In genomic region chr8:12207412-12207811, GRCm38 (mm10) we compare ENCODE assay signal across 26 mouse cellular contexts.
DNase-seq lines count a peak whose midpoint lies in the region; ATAC-seq lines count a peak whose summit lies in the region.
"Had no signal": no experiment of that assay in that cellular context is flagged by ENCODE, and none has a peak within 500 bp of the region (broad histone marks: within the 10 kb centered on the region; RNA-seq: fewer than 3 reads in every experiment).

No protein-coding gene starts in this region.

- H3K4me3 ChIP-seq in hindbrain, embryonic 10.5 days, result no peak overlapping the region
- H3K4me3 ChIP-seq in hindbrain, embryonic 12.5 days, result no peak overlapping the region
- no peak overlapping the region for H3K4me3 ChIP-seq in midbrain, embryonic 13.5 days (replicated peaks)
- H3K4me3 ChIP-seq in midbrain, embryonic 16.5 days (ENCODE audit: low read depth, low read length), result no peak overlapping the region
- H3K4me3 ChIP-seq in forebrain, embryonic 11.5 days (ENCODE audit: low read depth, low read length), result no peak overlapping the region
- no peak overlapping the region for H3K4me3 ChIP-seq in forebrain, embryonic 16.5 days (replicated peaks; ENCODE audit: low read length)
- H3K4me3 ChIP-seq: embryonic facial prominence, embryonic 10.5 days; embryonic facial prominence, embryonic 15.5 days; heart, adult 2 months; left cerebral cortex, adult 2 months; limb, embryonic 13.5 days; lung, embryonic 15.5 days had no signal

- ATAC-seq in hindbrain, embryonic 12.5 days (ENCODE audit: low FRiP score), result no peak
- peak; percentile 65; the same call in 1 of the 2 replicates for ATAC-seq in midbrain, embryonic 13.5 days
- no peak; the same call in 1 of the 2 replicates for ATAC-seq in midbrain, embryonic 16.5 days
- ATAC-seq in forebrain, embryonic 11.5 days (replicated peaks; ENCODE audit: low FRiP score), result peak; percentile 83
- ATAC-seq in forebrain, embryonic 16.5 days, result peak; percentile 88
- ATAC-seq: activated CD4-positive, CD25-positive, alpha-beta regulatory T cell, adult 4 months; intestine, postnatal 0 days had no signal

- no peak overlapping the region for H3K9ac ChIP-seq in hindbrain, embryonic 12.5 days
- no peak overlapping the region for H3K9ac ChIP-seq in midbrain, embryonic 13.5 days (replicated peaks)
- no peak overlapping the region for H3K9ac ChIP-seq in midbrain, embryonic 16.5 days (ENCODE audit: low read depth, low read length)
- no peak overlapping the region for H3K9ac ChIP-seq in forebrain, embryonic 11.5 days (ENCODE audit: low read length)
- H3K9ac ChIP-seq in forebrain, embryonic 16.5 days (replicated peaks; ENCODE audit: low read depth, low read length), result no peak overlapping the region
- H3K9ac ChIP-seq: embryonic facial prominence, embryonic 15.5 days; limb, embryonic 13.5 days; lung, embryonic 15.5 days had no signal

- no peaks in the 10 kb centered on the region for H3K9me3 ChIP-seq in hindbrain, embryonic 10.5 days
- no peaks in the 10 kb centered on the region for H3K9me3 ChIP-seq in hindbrain, embryonic 12.5 days (replicated peaks)
- H3K9me3 ChIP-seq in midbrain, embryonic 13.5 days, result no peaks in the 10 kb centered on the region
- no peaks in the 10 kb centered on the region for H3K9me3 ChIP-seq in midbrain, embryonic 16.5 days (replicated peaks; ENCODE audit: control insufficient read depth, low read length, poor library complexity, severe bottlenecking)
- H3K9me3 ChIP-seq in forebrain, embryonic 11.5 days (ENCODE audit: control insufficient read depth, low read length), result no peaks in the 10 kb centered on the region
- H3K9me3 ChIP-seq in forebrain, embryonic 16.5 days (ENCODE audit: control insufficient read depth, low read length), result no peaks in the 10 kb centered on the region
- H3K9me3 ChIP-seq: embryonic facial prominence, embryonic 10.5 days; embryonic facial prominence, embryonic 15.5 days; limb, embryonic 13.5 days; lung, embryonic 15.5 days had no signal

- peak overlapping the region; percentile 54 for H3K27ac ChIP-seq in hindbrain, embryonic 10.5 days
- H3K27ac ChIP-seq in hindbrain, embryonic 12.5 days, result no peak overlapping the region
- H3K27ac ChIP-seq in midbrain, embryonic 13.5 days, result no peak overlapping the region
- no peak overlapping the region for H3K27ac ChIP-seq in midbrain, embryonic 16.5 days (ENCODE audit: low read length)
- H3K27ac ChIP-seq in forebrain, embryonic 11.5 days (ENCODE audit: low read depth, low read length), result peak overlapping the region; percentile 37; the same call in 1 of the 2 replicates
- H3K27ac ChIP-seq in forebrain, embryonic 16.5 days (ENCODE audit: low read length), result peak overlapping the region; percentile 50; the same call in 1 of the 2 replicates
- H3K27ac ChIP-seq: embryonic facial prominence, embryonic 10.5 days; embryonic facial prominence, embryonic 15.5 days; heart, adult 2 months; left cerebral cortex, adult 2 months; limb, embryonic 13.5 days; lung, embryonic 15.5 days had no signal

- H3K27me3 ChIP-seq in hindbrain, embryonic 10.5 days (ENCODE audit: insufficient read depth, poor library complexity, severe bottlenecking), result peaks cover 40% of the 10 kb centered on the region
- peaks cover 55% of the 10 kb centered on the region for H3K27me3 ChIP-seq in hindbrain, embryonic 12.5 days
- peaks cover 66% of the 10 kb centered on the region for H3K27me3 ChIP-seq in midbrain, embryonic 13.5 days
- H3K27me3 ChIP-seq in midbrain, embryonic 16.5 days (ENCODE audit: control insufficient read depth, insufficient read depth, low read depth, low read length), result peaks cover 6% of the 10 kb centered on the region; the same call in 1 of the 2 replicates
- H3K27me3 ChIP-seq in forebrain, embryonic 11.5 days (ENCODE audit: control insufficient read depth, insufficient read depth, low read length), result peaks cover 10% of the 10 kb centered on the region
- H3K27me3 ChIP-seq in forebrain, embryonic 16.5 days (replicated peaks; ENCODE audit: control insufficient read depth, insufficient read depth, low read length), result peaks cover 4% of the 10 kb centered on the region; the same call in 1 of the 2 replicates
- H3K27me3 ChIP-seq: embryonic facial prominence, embryonic 15.5 days; lung, embryonic 15.5 days had no signal

- peak; percentile 27 for DNase-seq in hindbrain, embryonic 10.5 days (ENCODE audit: low spot score)
- DNase-seq in forebrain, embryonic 11.5 days (ENCODE audit: low spot score), result peak; percentile 63
- DNase-seq in frontal cortex, postnatal 10 days (ENCODE audit: low spot score in 2 of 2), result no peak
- DNase-seq in frontal cortex, postnatal 14 days (ENCODE audit: low spot score in 2 of 2), result no peak
- DNase-seq: adrenal gland, adult 2 months; adrenal gland, postnatal 36 days; cerebellum, adult 2 months; heart, adult 2 months; heart, postnatal 14 days; kidney, postnatal 14 days; layer of hippocampus, adult 9-11 months; right cerebral cortex, postnatal 25 days; spleen, adult 18-20 months; thymus, postnatal 14 days had no signal

- H3K4me1 ChIP-seq in hindbrain, embryonic 10.5 days (replicated peaks), result peaks cover 19% of the 10 kb centered on the region
- peaks cover 7% of the 10 kb centered on the region; the same call in 1 of the 2 replicates for H3K4me1 ChIP-seq in hindbrain, embryonic 12.5 days
- peaks cover 13% of the 10 kb centered on the region for H3K4me1 ChIP-seq in midbrain, embryonic 13.5 days (replicated peaks)
- H3K4me1 ChIP-seq in midbrain, embryonic 16.5 days (ENCODE audit: control insufficient read depth, insufficient read depth, low read length), result no peaks in the 10 kb centered on the region; the same call in 1 of the 2 replicates
- H3K4me1 ChIP-seq in forebrain, embryonic 11.5 days (replicated peaks; ENCODE audit: control insufficient read depth, insufficient read depth, low read length), result peaks cover 5% of the 10 kb centered on the region; the same call in 1 of the 2 replicates
- H3K4me1 ChIP-seq in forebrain, embryonic 16.5 days (replicated peaks; ENCODE audit: control insufficient read depth, insufficient read depth, low read length), result peaks cover 8% of the 10 kb centered on the region; the same call in 1 of the 2 replicates
- H3K4me1 ChIP-seq: embryonic facial prominence, embryonic 15.5 days; limb, embryonic 13.5 days; lung, embryonic 15.5 days had no signal

- H3K4me2 ChIP-seq in hindbrain, embryonic 12.5 days (replicated peaks), result no peak overlapping the region
- H3K4me2 ChIP-seq in midbrain, embryonic 13.5 days (replicated peaks), result no peak overlapping the region
- no peak overlapping the region for H3K4me2 ChIP-seq in midbrain, embryonic 16.5 days (ENCODE audit: low read length)
- H3K4me2 ChIP-seq in forebrain, embryonic 11.5 days (ENCODE audit: low read depth, low read length, severe bottlenecking), result no peak overlapping the region
- H3K4me2 ChIP-seq in forebrain, embryonic 16.5 days (ENCODE audit: low read length), result no peak overlapping the region
- H3K4me2 ChIP-seq: embryonic facial prominence, embryonic 15.5 days; limb, embryonic 13.5 days; liver, embryonic 11.5 days; lung, embryonic 15.5 days had no signal

- 69% methylated on average over 3 of the region's 3 CpGs for WGBS in hindbrain, embryonic 10.5 days
- 59% methylated on average over 3 of the region's 3 CpGs for WGBS in hindbrain, embryonic 12.5 days
- WGBS in midbrain, embryonic 13.5 days, result 52% methylated on average over 3 of the region's 3 CpGs
- WGBS in midbrain, embryonic 16.5 days, result 57% methylated on average over 3 of the region's 3 CpGs
- 59% methylated on average over 3 of the region's 3 CpGs for WGBS in forebrain, embryonic 11.5 days
- WGBS in forebrain, embryonic 16.5 days, result 31% methylated on average over 3 of the region's 3 CpGs

- H3K36me3 ChIP-seq in hindbrain, embryonic 10.5 days, result no peaks in the 10 kb centered on the region
- H3K36me3 ChIP-seq in hindbrain, embryonic 12.5 days, result no peaks in the 10 kb centered on the region
- H3K36me3 ChIP-seq in midbrain, embryonic 13.5 days, result no peaks in the 10 kb centered on the region
- H3K36me3 ChIP-seq in midbrain, embryonic 16.5 days (ENCODE audit: control insufficient read depth, insufficient read depth, low read length), result no peaks in the 10 kb centered on the region
- H3K36me3 ChIP-seq in forebrain, embryonic 11.5 days (ENCODE audit: control insufficient read depth, insufficient read depth, low read length), result no peaks in the 10 kb centered on the region
- H3K36me3 ChIP-seq in forebrain, embryonic 16.5 days (ENCODE audit: control insufficient read depth, insufficient read depth), result no peaks in the 10 kb centered on the region
- H3K36me3 ChIP-seq: embryonic facial prominence, embryonic 10.5 days; embryonic facial prominence, embryonic 15.5 days; limb, embryonic 13.5 days; lung, embryonic 15.5 days had no signal

Comparison
In these comparisons a context has a peak if more than half of its experiments do, and no peak if none do; other contexts are left out.
1. H3K27ac ChIP-seq: peak in hindbrain, embryonic 10.5 days (single experiment), forebrain, embryonic 11.5 days (single experiment) and forebrain, embryonic 16.5 days (single experiment); none in hindbrain, embryonic 12.5 days (single experiment), midbrain, embryonic 13.5 days (single experiment) and midbrain, embryonic 16.5 days (single experiment).
2. ATAC-seq: peak in midbrain, embryonic 13.5 days (single experiment), forebrain, embryonic 11.5 days (single experiment) and forebrain, embryonic 16.5 days (single experiment); none in hindbrain, embryonic 12.5 days (single experiment) and midbrain, embryonic 16.5 days (single experiment).
3. DNase-seq: peak in hindbrain, embryonic 10.5 days (single experiment) and forebrain, embryonic 11.5 days (single experiment); none in frontal cortex, postnatal 10 days (0 of 2) and frontal cortex, postnatal 14 days (0 of 2).